Comparison of ENCODE assay signal across 13 mouse cellular contexts in the genomic region with DNA sequence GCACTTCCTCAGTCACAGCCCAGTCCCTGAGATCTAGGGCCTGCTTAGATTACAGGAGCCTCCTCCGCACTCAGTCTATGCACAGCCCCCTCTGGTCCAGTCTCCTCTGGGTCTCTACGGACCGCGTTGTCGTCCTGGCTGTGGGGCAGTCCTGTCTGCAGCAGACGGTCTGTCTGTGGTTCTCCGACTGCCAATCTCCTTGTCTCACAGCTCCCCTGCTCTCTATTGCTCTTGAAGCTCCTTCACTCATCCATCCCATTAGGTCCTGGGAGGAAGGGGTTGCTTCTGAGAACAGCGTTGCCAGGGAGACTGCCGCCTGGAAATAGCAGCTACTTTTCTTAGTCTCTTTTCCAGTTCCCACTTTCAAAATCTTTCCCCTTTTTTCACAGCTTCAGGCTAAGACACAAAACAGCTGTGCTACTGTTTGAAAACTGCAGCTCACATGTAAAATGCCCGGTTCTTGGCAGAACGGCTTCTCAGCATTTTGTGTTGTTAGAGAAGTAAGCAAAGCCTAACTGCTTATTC. TPM values are rescaled to one million over a fixed set of nuclear protein-coding genes. Genes with fewer than 3 reads are reported as not detected.
DNase-seq lines count a peak whose midpoint lies in the region; ATAC-seq and TF ChIP-seq lines count a peak whose summit lies in the region.
"Had no signal": no experiment of that assay in that cellular context is flagged by ENCODE, and none has a peak within 500 bp of the region (broad histone marks: within the 10 kb centered on the region; RNA-seq: fewer than 3 reads in every experiment).

No protein-coding gene starts in this region.

- TF ChIP-seq CTCF in kidney, postnatal 0 days (IDR thresholded peaks at IDR 0.05; ENCODE audit: low read depth): no peak
- TF ChIP-seq CTCF in hindbrain, postnatal 0 days (IDR thresholded peaks at IDR 0.05; ENCODE audit: low read depth): no peak

- peak; percentile 24 for DNase-seq in kidney, postnatal 0 days (ENCODE audit: low spot score)
- peak; percentile 26 for DNase-seq in embryonic facial prominence, embryonic 14.5 days (ENCODE audit: low spot score)
- peak; percentile 39 for DNase-seq in hindbrain, postnatal 0 days (ENCODE audit: low spot score)
- DNase-seq in right cerebral cortex, adult 18-20 months: peak; percentile 37
- DNase-seq in cerebellum, postnatal 4 days (ENCODE audit: low spot score in 2 of 2): no peak
- DNase-seq in adrenal gland, postnatal 36 days: no peak
- DNase-seq: cerebellum, adult 2 months had no signal

- H3K4me3 ChIP-seq in kidney, postnatal 0 days (replicated peaks; ENCODE audit: low read depth, low read length): no peak overlapping the region
- no peak overlapping the region for H3K4me3 ChIP-seq in kidney, embryonic 16.5 days (ENCODE audit: low read length)
- no peak overlapping the region for H3K4me3 ChIP-seq in embryonic facial prominence, embryonic 14.5 days (ENCODE audit: low read depth, low read length)
- H3K4me3 ChIP-seq in hindbrain, postnatal 0 days (ENCODE audit: low read length): no peak overlapping the region
- H3K4me3 ChIP-seq in kidney, embryonic 15.5 days (replicated peaks): no peak overlapping the region
- H3K4me3 ChIP-seq: limb, embryonic 12.5 days; myocyte had no signal

- no peak overlapping the region for H3K9ac ChIP-seq in kidney, postnatal 0 days (ENCODE audit: low read depth, low read length)
- H3K9ac ChIP-seq in kidney, embryonic 16.5 days (replicated peaks; ENCODE audit: low read length): no peak overlapping the region
- no peak overlapping the region for H3K9ac ChIP-seq in embryonic facial prominence, embryonic 14.5 days (ENCODE audit: low read depth, low read length)
- no peak overlapping the region for H3K9ac ChIP-seq in hindbrain, postnatal 0 days (replicated peaks; ENCODE audit: low read length)
- H3K9ac ChIP-seq in kidney, embryonic 15.5 days: no peak overlapping the region
- H3K9ac ChIP-seq: limb, embryonic 12.5 days had no signal

- H3K4me1 ChIP-seq in kidney, postnatal 0 days (replicated peaks; ENCODE audit: insufficient read depth, low read length): no peaks in the 10 kb centered on the region
- no peaks in the 10 kb centered on the region for H3K4me1 ChIP-seq in kidney, embryonic 16.5 days (ENCODE audit: insufficient read depth, low read length)
- H3K4me1 ChIP-seq in embryonic facial prominence, embryonic 14.5 days (ENCODE audit: control insufficient read depth, insufficient read depth, low read length): no peaks in the 10 kb centered on the region
- no peaks in the 10 kb centered on the region for H3K4me1 ChIP-seq in hindbrain, postnatal 0 days (ENCODE audit: insufficient read depth, low read length)
- H3K4me1 ChIP-seq in kidney, embryonic 15.5 days: 0 out of 2 replicates have a peak, but pooled peaks cover 2% of the 10 kb centered on the region
- H3K4me1 ChIP-seq: limb, embryonic 12.5 days had no signal

- no peaks in the 10 kb centered on the region for H3K36me3 ChIP-seq in kidney, postnatal 0 days (ENCODE audit: insufficient read depth, low read length)
- H3K36me3 ChIP-seq in kidney, embryonic 16.5 days (ENCODE audit: insufficient read depth, low read length): no peaks in the 10 kb centered on the region
- H3K36me3 ChIP-seq in embryonic facial prominence, embryonic 14.5 days (ENCODE audit: control insufficient read depth, insufficient read depth, low read length): no peaks in the 10 kb centered on the region
- H3K36me3 ChIP-seq in hindbrain, postnatal 0 days (ENCODE audit: insufficient read depth, low read length): no peaks in the 10 kb centered on the region
- H3K36me3 ChIP-seq in kidney, embryonic 15.5 days: no peaks in the 10 kb centered on the region
- H3K36me3 ChIP-seq: limb, embryonic 12.5 days had no signal

- H3K27ac ChIP-seq in kidney, postnatal 0 days: no peak overlapping the region
- no peak overlapping the region for H3K27ac ChIP-seq in kidney, embryonic 16.5 days (ENCODE audit: low read length)
- no peak overlapping the region for H3K27ac ChIP-seq in embryonic facial prominence, embryonic 14.5 days (replicated peaks; ENCODE audit: low read depth, low read length)
- H3K27ac ChIP-seq in hindbrain, postnatal 0 days: no peak overlapping the region
- no peak overlapping the region for H3K27ac ChIP-seq in kidney, embryonic 15.5 days
- H3K27ac ChIP-seq: limb, embryonic 12.5 days had no signal

- no peak for ATAC-seq in kidney, postnatal 0 days (replicated peaks; ENCODE audit: low FRiP score, low read depth)
- ATAC-seq in kidney, embryonic 16.5 days (ENCODE audit: low FRiP score, low TSS enrichment): no peak
- no peak for ATAC-seq in embryonic facial prominence, embryonic 14.5 days (ENCODE audit: low read depth)
- peak; percentile 70 for ATAC-seq in hindbrain, postnatal 0 days
- no peak for ATAC-seq in kidney, embryonic 15.5 days (replicated peaks; ENCODE audit: low FRiP score)
- ATAC-seq: CD4-positive, CD25-positive, alpha-beta regulatory T cell, adult 4 months; intestine, embryonic 16.5 days had no signal

- WGBS in kidney, postnatal 0 days: 41% methylated on average over 11 of the region's 11 CpGs
- WGBS in kidney, embryonic 16.5 days: 52% methylated on average over 11 of the region's 11 CpGs
- WGBS in embryonic facial prominence, embryonic 14.5 days: 44% methylated on average over 11 of the region's 11 CpGs
- WGBS in hindbrain, postnatal 0 days: 23% methylated on average over 11 of the region's 11 CpGs
- WGBS in kidney, embryonic 15.5 days: 54% methylated on average over 11 of the region's 11 CpGs

- no peaks in the 10 kb centered on the region for H3K9me3 ChIP-seq in kidney, postnatal 0 days (replicated peaks; ENCODE audit: low read length)
- H3K9me3 ChIP-seq in kidney, embryonic 16.5 days (ENCODE audit: low read length): no peaks in the 10 kb centered on the region
- no peaks in the 10 kb centered on the region for H3K9me3 ChIP-seq in embryonic facial prominence, embryonic 14.5 days (ENCODE audit: control insufficient read depth, low read length)
- H3K9me3 ChIP-seq in hindbrain, postnatal 0 days (ENCODE audit: low read length): no peaks in the 10 kb centered on the region
- H3K9me3 ChIP-seq in kidney, embryonic 15.5 days (replicated peaks): no peaks in the 10 kb centered on the region
- H3K9me3 ChIP-seq: limb, embryonic 12.5 days had no signal

- H3K27me3 ChIP-seq in kidney, postnatal 0 days (ENCODE audit: insufficient read depth, low read length): no peaks in the 10 kb centered on the region; the same call in 1 of the 2 replicates
- no peaks in the 10 kb centered on the region for H3K27me3 ChIP-seq in kidney, embryonic 16.5 days (ENCODE audit: insufficient read depth, low read length)
- H3K27me3 ChIP-seq in embryonic facial prominence, embryonic 14.5 days (replicated peaks; ENCODE audit: control insufficient read depth, insufficient read depth, low read length): peaks cover 4% of the 10 kb centered on the region
- no peaks in the 10 kb centered on the region for H3K27me3 ChIP-seq in hindbrain, postnatal 0 days (ENCODE audit: insufficient read depth, low read length)
- H3K27me3 ChIP-seq in kidney, embryonic 15.5 days: peaks cover 12% of the 10 kb centered on the region
- H3K27me3 ChIP-seq: limb, embryonic 12.5 days had no signal

- H3K4me2 ChIP-seq in kidney, postnatal 0 days (ENCODE audit: low read length): no peak overlapping the region
- H3K4me2 ChIP-seq in kidney, embryonic 16.5 days (replicated peaks; ENCODE audit: low read depth, low read length): no peak overlapping the region
- no peak overlapping the region for H3K4me2 ChIP-seq in embryonic facial prominence, embryonic 14.5 days (ENCODE audit: low read depth, low read length)
- H3K4me2 ChIP-seq in hindbrain, postnatal 0 days (ENCODE audit: low read depth, low read length): no peak overlapping the region
- no peak overlapping the region for H3K4me2 ChIP-seq in kidney, embryonic 15.5 days
- H3K4me2 ChIP-seq: limb, embryonic 12.5 days had no signal

RNA-seq across cellular contexts. Expression of a gene that starts 20.9 kb away (rescaled TPM):
- polyA plus RNA-seq in kidney, postnatal 0 days (2015; fragmentation: Nextera tagmentation; extraction: Ambion mirVana): 11.5 and 11.8 TPM in 2 replicates
- 7.5 and 9.2 TPM in 2 replicates for polyA plus RNA-seq in kidney, embryonic 16.5 days (2015; fragmentation: Nextera tagmentation; extraction: Ambion mirVana)
- polyA plus RNA-seq in embryonic facial prominence, embryonic 14.5 days (2014; fragmentation: Nextera tagmentation; extraction: Ambion mirVana): 9.9 and 10.0 TPM in 2 replicates
- total RNA-seq in hindbrain, postnatal 0 days (2014; rRNA removed): 5.2 and 6.3 TPM in 2 replicates
- polyA plus RNA-seq in hindbrain, postnatal 0 days (2015; fragmentation: Nextera tagmentation; extraction: Ambion mirVana): 11.5 and 14.9 TPM in 2 replicates
- 10 to 100 TPM; 39.7 to 40.1 TPM for total RNA-seq in adrenal gland, postnatal 36 days (2021)
- 13.4 and 14.1 TPM in 2 replicates for polyA plus RNA-seq in kidney, embryonic 15.5 days (2015; fragmentation: Nextera tagmentation; extraction: Ambion mirVana)

Comparison
In these comparisons a context has a peak if more than half of its experiments do, and no peak if none do; other contexts are left out.
1. DNase-seq: peak in kidney, postnatal 0 days (single experiment), embryonic facial prominence, embryonic 14.5 days (single experiment), hindbrain, postnatal 0 days (single experiment) and right cerebral cortex, adult 18-20 months (single experiment); none in cerebellum, postnatal 4 days (0 of 2) and adrenal gland, postnatal 36 days (0 of 2).